Mouse (Mus musculus): Measurements from ENCODE around the gene Tacr2. TPM values are rescaled to one million over a fixed set of nuclear protein-coding genes. Genes with fewer than 3 reads are reported as not detected.

Tacr2 gene
- total and polyA plus RNA-seq, 3 experiments, result 0.06 TPM; not detected in 2

GRCm38 (mm10) chr10:62208241-62208896, 43.9 kb upstream of the Tacr2 start:
- no peak overlapping the region for H3K4me3 ChIP-seq (ENCODE audit: control insufficient read depth in 1 of 2, insufficient read depth in 1 of 2, low read depth in 2 of 2, low read length in 2 of 2)
- no peak overlapping the region for H3K9ac ChIP-seq (ENCODE audit: control insufficient read depth, low read depth, low read length, poor library complexity, severe bottlenecking)
- H3K27me3 ChIP-seq (ENCODE audit: control insufficient read depth in 1 of 2, insufficient read depth in 2 of 2, low read length in 2 of 2), result no peaks in the 10 kb centered on the region
- H3K27ac ChIP-seq (ENCODE audit: control insufficient read depth, low read depth, low read length), result no peak overlapping the region
- no peaks in the 10 kb centered on the region for H3K9me3 ChIP-seq (replicated peaks; ENCODE audit: insufficient read depth, low read length)
- no peaks in the 10 kb centered on the region for H3K79me2 ChIP-seq (ENCODE audit: control insufficient read depth, insufficient read depth, low read length, poor library complexity)
- TF ChIP-seq POLR2A (IDR thresholded peaks at IDR 0.05; ENCODE audit: control insufficient read depth in 1 of 2, insufficient read depth in 1 of 2, low read depth in 1 of 2, low read length in 2 of 2, poor library complexity in 1 of 2) (no peak), ELF1 (IDR thresholded peaks at IDR 0.05; ENCODE audit: low read depth, low read length) (no peak), MYB (IDR thresholded peaks at IDR 0.05; ENCODE audit: low read depth, low read length) (no peak), GABPA (IDR thresholded peaks at IDR 0.05; ENCODE audit: low read depth, low read length) (no peak)
- peaks cover 0 to 2% of the 10 kb centered on the region in 2 experiments; a peak in 1 of 4 replicates for H3K4me1 ChIP-seq (ENCODE audit: control insufficient read depth in 1 of 2, insufficient read depth in 2 of 2, low read length in 2 of 2)
- no peaks in the 10 kb centered on the region for H3K36me3 ChIP-seq (ENCODE audit: control insufficient read depth in 1 of 2, insufficient read depth in 2 of 2, low read length in 2 of 2)
- DNase-seq (ENCODE audit: low read depth, low spot score), result no peak

- no peak for TF ChIP-seq POLR2A (IDR thresholded peaks at IDR 0.05; ENCODE audit: control insufficient read depth in 1 of 2, insufficient read depth in 1 of 2, low read depth in 1 of 2, low read length in 2 of 2, poor library complexity in 1 of 2)
- TF ChIP-seq MAX (IDR thresholded peaks at IDR 0.05; ENCODE audit: low read length), result no peak
- no peak for TF ChIP-seq MAFK (IDR thresholded peaks at IDR 0.05; ENCODE audit: borderline replicate concordance, low read depth, low read length)
- no peak for TF ChIP-seq ELF1 (IDR thresholded peaks at IDR 0.05; ENCODE audit: low read depth, low read length)
- no peak for TF ChIP-seq UBTF (IDR thresholded peaks at IDR 0.05; ENCODE audit: borderline replicate concordance, insufficient read depth, low read depth, low read length)
- no peak for TF ChIP-seq TAL1 (IDR thresholded peaks at IDR 0.05; ENCODE audit: low read length)
- no peak for TF ChIP-seq POLR2AphosphoS5 (IDR thresholded peaks at IDR 0.05; ENCODE audit: borderline replicate concordance, low read depth, low read length)
- Histone ChIP-seq H3K27me3 (ENCODE audit: control insufficient read depth in 1 of 2, insufficient read depth in 2 of 2, low read length in 2 of 2) (no peaks in the 10 kb centered on the region), H3K4me3 (ENCODE audit: control insufficient read depth in 1 of 2, insufficient read depth in 1 of 2, low read depth in 2 of 2, low read length in 2 of 2) (no peak overlapping the region), H3K27ac (ENCODE audit: control insufficient read depth, low read depth, low read length) (no peak overlapping the region), H3K9ac (ENCODE audit: control insufficient read depth, low read depth, low read length, poor library complexity, severe bottlenecking) (no peak overlapping the region), H3K9me3 (replicated peaks; ENCODE audit: insufficient read depth, low read length) (no peaks in the 10 kb centered on the region), H3K79me2 (ENCODE audit: control insufficient read depth, insufficient read depth, low read length, poor library complexity) (peaks cover 1% of the 10 kb centered on the region; the same call in 1 of the 2 replicates), H3K4me1 (ENCODE audit: control insufficient read depth in 1 of 2, insufficient read depth in 2 of 2, low read length in 2 of 2) (peaks cover 7 to 22% of the 10 kb centered on the region in 2 experiments), H3K36me3 (ENCODE audit: control insufficient read depth in 1 of 2, insufficient read depth in 2 of 2, low read length in 2 of 2) (peaks cover 0 to 18% of the 10 kb centered on the region in 2 experiments; a peak in 2 of 4 replicates)
- no peak for DNase-seq (ENCODE audit: low read depth, low spot score)
Measured at GRCm38 (mm10) chr10:62211310-62211709, 40.9 kb upstream of the Tacr2 start.

GRCm38 (mm10) chr10:62215169-62215616, 37.0 kb upstream of the Tacr2 start:
- Histone ChIP-seq H3K27ac (ENCODE audit: control insufficient read depth, low read depth, low read length) (peak overlapping the region; percentile 100), H3K9me3 (replicated peaks; ENCODE audit: insufficient read depth, low read length) (no peaks in the 10 kb centered on the region), H3K9ac (ENCODE audit: control insufficient read depth, low read depth, low read length, poor library complexity, severe bottlenecking) (peak overlapping the region; percentile 83), H3K4me3 (ENCODE audit: control insufficient read depth in 1 of 2, insufficient read depth in 1 of 2, low read depth in 2 of 2, low read length in 2 of 2) (peak overlapping the region; percentile 62 to 63), H3K4me1 (ENCODE audit: control insufficient read depth in 1 of 2, insufficient read depth in 2 of 2, low read length in 2 of 2) (peaks cover 8 to 41% of the 10 kb centered on the region in 2 experiments), H3K36me3 (ENCODE audit: control insufficient read depth in 1 of 2, insufficient read depth in 2 of 2, low read length in 2 of 2) (peaks cover 0 to 19% of the 10 kb centered on the region in 2 experiments; a peak in 2 of 4 replicates), H3K79me2 (ENCODE audit: control insufficient read depth, insufficient read depth, low read length, poor library complexity) (peaks cover 1% of the 10 kb centered on the region; the same call in 1 of the 2 replicates), H3K27me3 (ENCODE audit: control insufficient read depth in 1 of 2, insufficient read depth in 2 of 2, low read length in 2 of 2) (no peaks in the 10 kb centered on the region)
- DNase-seq (ENCODE audit: low read depth, low spot score), result peak; percentile 90
- 0 out of 2 replicates have a peak, but pooled peaks have one; percentile 35 for TF ChIP-seq ZNF384 (IDR thresholded peaks at IDR 0.05; ENCODE audit: low read depth, low read length)
- no peak for TF ChIP-seq RAD21 (IDR thresholded peaks at IDR 0.05; ENCODE audit: low read depth, low read length)
- TF ChIP-seq MAFK (IDR thresholded peaks at IDR 0.05; ENCODE audit: borderline replicate concordance, low read depth, low read length), result 0 out of 2 replicates have a peak, but pooled peaks have one; percentile 25
- no peak for TF ChIP-seq MXI1 (IDR thresholded peaks at IDR 0.05; ENCODE audit: low read depth, low read length)
- 0 out of 2 replicates have a peak, but pooled peaks have one; percentile 36 for TF ChIP-seq MYC (IDR thresholded peaks at IDR 0.05; ENCODE audit: low read depth, low read length)
- TF ChIP-seq JUND (IDR thresholded peaks at IDR 0.05; ENCODE audit: low read depth, low read length), result no peak
- TF ChIP-seq EP300 (IDR thresholded peaks at IDR 0.05; ENCODE audit: low read depth in 1 of 2, low read length in 2 of 2), result peak; percentile 79 to 92
- 0 out of 2 replicates have a peak, but pooled peaks have one; percentile 11 for TF ChIP-seq ELF1 (IDR thresholded peaks at IDR 0.05; ENCODE audit: low read depth, low read length)
- no peak for TF ChIP-seq GABPA (IDR thresholded peaks at IDR 0.05; ENCODE audit: low read depth, low read length)
- TF ChIP-seq TAL1 (IDR thresholded peaks at IDR 0.05; ENCODE audit: low read length), result peak; percentile 60
- peak; percentile 75 for TF ChIP-seq ETS1 (IDR thresholded peaks at IDR 0.05; ENCODE audit: low read depth, low read length)
- TF ChIP-seq E2F4 (IDR thresholded peaks at IDR 0.05; ENCODE audit: borderline replicate concordance, low read depth, low read length), result no peak
- peak; percentile 74 for TF ChIP-seq GATA1 (IDR thresholded peaks at IDR 0.05; ENCODE audit: low read depth, low read length)
- TF ChIP-seq POLR2A (IDR thresholded peaks at IDR 0.05; ENCODE audit: control insufficient read depth in 1 of 2, insufficient read depth in 1 of 2, low read depth in 1 of 2, low read length in 2 of 2, poor library complexity in 1 of 2), result peak in 1 of 2 experiments; percentile 64; a peak in 2 of 4 replicates
- TF ChIP-seq TBP (IDR thresholded peaks at IDR 0.05; ENCODE audit: low read depth, low read length), result peak; percentile 68; the same call in 1 of the 2 replicates
- TF ChIP-seq BHLHE40 (IDR thresholded peaks at IDR 0.05; ENCODE audit: borderline replicate concordance, low read depth, low read length), result peak; percentile 48; the same call in 1 of the 2 replicates
- TF ChIP-seq NELFE (IDR thresholded peaks at IDR 0.05; ENCODE audit: low read depth, low read length), result peak; percentile 62
- peak; percentile 74 for TF ChIP-seq RCOR1 (IDR thresholded peaks at IDR 0.05; ENCODE audit: low read depth, low read length)

All from MEL (cell line).